Mouse (Mus musculus): ENCODE data around the gene Olfr1243. TPM values are rescaled to one million over a fixed set of nuclear protein-coding genes. Genes with fewer than 3 reads are reported as not detected.
"Not testable (repeated sequence)": the region's sequence is repeated elsewhere in the genome, so short reads cannot be mapped to it uniquely, and the experiment has no call there.

Gene Olfr1243
- not detected in 2 replicates for polyA plus RNA-seq (2012; rRNA removed)

GRCm38 (mm10) chr2:89531387-89531786, at the start of gene Olfr1243:
Olfr1243 (minus strand) TSS chr2:89531487.
- TF ChIP-seq CTCF (IDR thresholded peaks at IDR 0.05; ENCODE audit: borderline replicate concordance, insufficient read depth, low read depth, low read length) (no peak), POLR2A (IDR thresholded peaks at IDR 0.05; ENCODE audit: borderline replicate concordance, insufficient read depth, low read length) (no peak)
- no peak within 1 kb of the TSS for H3K27ac ChIP-seq (ENCODE audit: insufficient read depth, low read length)
- no peaks in the 10 kb centered on the region for H3K27me3 ChIP-seq (ENCODE audit: control insufficient read depth, insufficient read depth, low read length)
- no peaks in the 10 kb centered on the region for H3K4me1 ChIP-seq (ENCODE audit: control insufficient read depth, insufficient read depth, low read length)
- WGBS = 81% methylated on average over 1 of the region's 1 CpGs
- DNase-seq = no peak
- no peak within 1 kb of the TSS for H3K4me3 ChIP-seq (replicated peaks; ENCODE audit: insufficient read depth, low read depth, low read length)

GRCm38 (mm10) chr2:89578347-89578746, 47.1 kb upstream of the Olfr1243 start, which contains the start of gene Olfr1245:
Olfr1245 (minus strand) TSS chr2:89578447.
- TF ChIP-seq POLR2A (IDR thresholded peaks at IDR 0.05; ENCODE audit: borderline replicate concordance, insufficient read depth, low read length) (no peak), CTCF (IDR thresholded peaks at IDR 0.05; ENCODE audit: borderline replicate concordance, insufficient read depth, low read depth, low read length) (no peak)
- 90% methylated on average over 1 of the region's 1 CpGs for WGBS

GRCm38 (mm10) chr2:89562706-89563105, 31.4 kb upstream of the Olfr1243 start:
- 36% methylated on average over 2 of the region's 2 CpGs for WGBS
- not testable (repeated sequence) for H3K4me3 ChIP-seq (replicated peaks; ENCODE audit: insufficient read depth, low read depth, low read length)

More at GRCm38 (mm10) chr2:89578347-89578746, 47.1 kb upstream of the Olfr1243 start, which contains the start of gene Olfr1245:
- H3K27ac ChIP-seq (ENCODE audit: insufficient read depth, low read length) = no peak within 1 kb of the TSS
- DNase-seq = no peak
- H3K4me3 ChIP-seq (replicated peaks; ENCODE audit: insufficient read depth, low read depth, low read length) = no peak within 1 kb of the TSS
- no peaks in the 10 kb centered on the region for H3K27me3 ChIP-seq (ENCODE audit: control insufficient read depth, insufficient read depth, low read length)
- no peaks in the 10 kb centered on the region for H3K4me1 ChIP-seq (ENCODE audit: control insufficient read depth, insufficient read depth, low read length)

GRCm38 (mm10) chr2:89544516-89544915, 13.2 kb upstream of the Olfr1243 start:
- Histone ChIP-seq H3K27me3 (ENCODE audit: control insufficient read depth, insufficient read depth, low read length) (no peaks in the 10 kb centered on the region), H3K27ac (ENCODE audit: insufficient read depth, low read length) (no peak overlapping the region), H3K4me3 (replicated peaks; ENCODE audit: insufficient read depth, low read depth, low read length) (no peak overlapping the region), H3K4me1 (ENCODE audit: control insufficient read depth, insufficient read depth, low read length) (no peaks in the 10 kb centered on the region)
- TF ChIP-seq CTCF (IDR thresholded peaks at IDR 0.05; ENCODE audit: borderline replicate concordance, insufficient read depth, low read depth, low read length) (no peak), POLR2A (IDR thresholded peaks at IDR 0.05; ENCODE audit: borderline replicate concordance, insufficient read depth, low read length) (no peak)
- 50% methylated on average over 2 of the region's 2 CpGs for WGBS
- no peak for DNase-seq

More at GRCm38 (mm10) chr2:89562706-89563105, 31.4 kb upstream of the Olfr1243 start:
- H3K4me1 ChIP-seq (ENCODE audit: control insufficient read depth, insufficient read depth, low read length); DNase-seq; H3K27ac ChIP-seq (ENCODE audit: insufficient read depth, low read length); H3K27me3 ChIP-seq (ENCODE audit: control insufficient read depth, insufficient read depth, low read length): not testable (repeated sequence)

GRCm38 (mm10) chr2:89539923-89540322, 8.6 kb upstream of the Olfr1243 start:
- TF ChIP-seq CTCF (IDR thresholded peaks at IDR 0.05; ENCODE audit: borderline replicate concordance, insufficient read depth, low read depth, low read length) = no peak
- TF ChIP-seq POLR2A (IDR thresholded peaks at IDR 0.05; ENCODE audit: borderline replicate concordance, insufficient read depth, low read length) = no peak
- Histone ChIP-seq H3K27me3 (ENCODE audit: control insufficient read depth, insufficient read depth, low read length) (no peaks in the 10 kb centered on the region), H3K4me1 (ENCODE audit: control insufficient read depth, insufficient read depth, low read length) (no peaks in the 10 kb centered on the region), H3K4me3 (replicated peaks; ENCODE audit: insufficient read depth, low read depth, low read length) (no peak overlapping the region), H3K27ac (ENCODE audit: insufficient read depth, low read length) (no peak overlapping the region)
- 72% methylated on average over 1 of the region's 1 CpGs for WGBS
- no peak for DNase-seq

GRCm38 (mm10) chr2:89498235-89498634, 33.1 kb downstream of the Olfr1243 start, which contains the start of gene Olfr1242:
Olfr1242 (minus strand) TSS chr2:89498335.
- Histone ChIP-seq H3K27me3 (ENCODE audit: control insufficient read depth, insufficient read depth, low read length) (no peaks in the 10 kb centered on the region), H3K4me1 (ENCODE audit: control insufficient read depth, insufficient read depth, low read length) (no peaks in the 10 kb centered on the region), H3K4me3 (replicated peaks; ENCODE audit: insufficient read depth, low read depth, low read length) (no peak within 1 kb of the TSS), H3K27ac (ENCODE audit: insufficient read depth, low read length) (no peak within 1 kb of the TSS)
- 78% methylated on average over 1 of the region's 1 CpGs for WGBS
- TF ChIP-seq CTCF (IDR thresholded peaks at IDR 0.05; ENCODE audit: borderline replicate concordance, insufficient read depth, low read depth, low read length) (no peak), POLR2A (IDR thresholded peaks at IDR 0.05; ENCODE audit: borderline replicate concordance, insufficient read depth, low read length) (no peak)
- no peak for DNase-seq

GRCm38 (mm10) chr2:89487026-89487425, 44.3 kb downstream of the Olfr1243 start, which contains the start of gene Olfr1241:
Olfr1241 (minus strand) TSS chr2:89487126.
- Histone ChIP-seq H3K27me3 (ENCODE audit: control insufficient read depth, insufficient read depth, low read length) (no peaks in the 10 kb centered on the region), H3K4me3 (replicated peaks; ENCODE audit: insufficient read depth, low read depth, low read length) (no peak within 1 kb of the TSS), H3K27ac (ENCODE audit: insufficient read depth, low read length) (no peak within 1 kb of the TSS), H3K4me1 (ENCODE audit: control insufficient read depth, insufficient read depth, low read length) (no peaks in the 10 kb centered on the region)
- no peak for DNase-seq
- no peak for TF ChIP-seq POLR2A (IDR thresholded peaks at IDR 0.05; ENCODE audit: borderline replicate concordance, insufficient read depth, low read length)
- TF ChIP-seq CTCF (IDR thresholded peaks at IDR 0.05; ENCODE audit: borderline replicate concordance, insufficient read depth, low read depth, low read length) = no peak

Other genes starting within 250 kb of the Olfr1243 start
- gene Olfr1229, start 243.5 kb downstream of the Olfr1243 start, polyA plus RNA-seq (2012; rRNA removed) = not detected in 2 replicates
- gene Olfr1230, start 234.2 kb downstream of the Olfr1243 start, polyA plus RNA-seq (2012; rRNA removed) = not detected in 2 replicates
- gene Olfr1231, start 224.4 kb downstream of the Olfr1243 start, polyA plus RNA-seq (2012; rRNA removed) = not detected in 2 replicates
- not detected in 2 replicates for gene Olfr1232, start 201.8 kb downstream of the Olfr1243 start, polyA plus RNA-seq (2012; rRNA removed)
- not detected in 2 replicates for gene Olfr1233, start 189.1 kb downstream of the Olfr1243 start, polyA plus RNA-seq (2012; rRNA removed)
- not detected in 2 replicates for gene Olfr1234, start 166.6 kb downstream of the Olfr1243 start, polyA plus RNA-seq (2012; rRNA removed)
- gene Olfr1238, start 121.8 kb downstream of the Olfr1243 start, polyA plus RNA-seq (2012; rRNA removed) = not detected in 2 replicates
- gene Olfr1239, start 111.1 kb downstream of the Olfr1243 start, polyA plus RNA-seq (2012; rRNA removed) = not detected in 2 replicates
- gene Olfr1240, start 88.5 kb downstream of the Olfr1243 start, polyA plus RNA-seq (2012; rRNA removed) = not detected in 2 replicates
- not detected in 2 replicates for gene Olfr1241, start 44.4 kb downstream of the Olfr1243 start, polyA plus RNA-seq (2012; rRNA removed)
- gene Olfr1242, start 33.2 kb downstream of the Olfr1243 start, polyA plus RNA-seq (2012; rRNA removed) = not detected in 2 replicates
- not detected in 2 replicates for gene Olfr1245, start 47.0 kb upstream of the Olfr1243 start, polyA plus RNA-seq (2012; rRNA removed)
- not detected in 2 replicates for gene Olfr1246, start 61.7 kb upstream of the Olfr1243 start, polyA plus RNA-seq (2012; rRNA removed)
- 0.02 TPM in 1 of 2 replicates, not detected in the other for gene Olfr1247, start 82.6 kb upstream of the Olfr1243 start, polyA plus RNA-seq (2012; rRNA removed)
- not detected in 2 replicates for gene Olfr1248, start 86.8 kb upstream of the Olfr1243 start, polyA plus RNA-seq (2012; rRNA removed)
- not detected in 2 replicates for gene Olfr1249, start 103.5 kb upstream of the Olfr1243 start, polyA plus RNA-seq (2012; rRNA removed)
- gene Olfr1250, start 130.0 kb upstream of the Olfr1243 start, polyA plus RNA-seq (2012; rRNA removed) = not detected in 2 replicates
- gene Olfr1251, start 140.4 kb upstream of the Olfr1243 start, polyA plus RNA-seq (2012; rRNA removed) = not detected in 2 replicates
- gene Olfr1252, start 193.5 kb upstream of the Olfr1243 start, polyA plus RNA-seq (2012; rRNA removed) = not detected in 2 replicates
- not detected in 2 replicates for gene Olfr1253, start 225.6 kb upstream of the Olfr1243 start, polyA plus RNA-seq (2012; rRNA removed)